Mouse (Mus musculus) small intestine, adult 2 months (tissue): Measurements from ENCODE around the gene C87436.

ENCODE experiments used
- CTCF ChIP-seq: fragments of 200-500 bp; IDR thresholded peaks from 2 replicates; pipeline ENCODE4 v1.5.1; 2012; ENCODE audit warnings: low read depth, mild to moderate bottlenecking, control low read depth, inconsistent platforms, low read length, moderate library complexity, mixed read lengths; ENCODE audit not compliant: insufficient replicate concordance, insufficient read length; ENCODE audit errors: extremely low read depth
- POLR2A ChIP-seq: fragments of 200-500 bp; IDR thresholded peaks from 2 replicates; pipeline ENCODE4 v1.6.1; 2012; ENCODE audit warnings: low read depth, mild to moderate bottlenecking, control low read depth, inconsistent platforms, low read length, moderate library complexity

- no peak for TF ChIP-seq CTCF
- no peak for TF ChIP-seq POLR2A
Measured at GRCm38 (mm10) chr6:86496585-86496984, 58.4 kb downstream of the C87436 start.
